Mouse (Mus musculus): ENCODE results near the gene Als2cl. TPM values are rescaled to one million over a fixed set of nuclear protein-coding genes. Genes with fewer than 3 reads are reported as not detected.

Gene Als2cl
- polyA plus RNA-seq, 2 experiments = 1.6 to 7.4 TPM

DNA sequence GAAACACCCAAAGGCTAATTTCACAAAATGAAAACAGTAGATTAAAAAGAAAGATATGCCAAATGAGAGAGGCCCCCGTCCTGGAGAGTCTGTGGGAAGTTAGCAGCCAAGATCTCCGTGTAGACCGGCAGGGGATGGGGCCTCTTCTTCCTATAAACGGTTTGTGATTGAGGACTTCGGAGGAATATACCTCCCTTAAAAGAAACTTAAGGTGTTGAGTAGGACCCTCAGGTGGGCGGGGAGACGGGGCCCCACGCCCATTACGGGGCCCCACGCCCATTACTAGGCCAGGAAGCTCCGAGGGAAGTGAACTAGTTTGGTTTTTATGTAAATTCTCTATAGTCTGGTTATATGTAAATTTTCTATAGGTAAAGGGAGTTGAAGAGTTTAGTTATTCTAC is 66.3 kb downstream of the Als2cl start, which contains the start of gene Tdgf1:
Gene Tdgf1, minus strand, starts transcription at position 233 of the 400 bp plus-strand sequence.
- WGBS = 10% methylated on average over 11 of the region's 11 CpGs
- Histone ChIP-seq H3K27ac (replicated peaks; ENCODE audit: low read depth, low read length) (no peak within 1 kb of the TSS), H3K36me3 (ENCODE audit: control insufficient read depth, insufficient read depth, low read length) (no peaks in the 10 kb centered on the region), H3K4me2 (replicated peaks; ENCODE audit: low read depth, low read length, severe bottlenecking) (peak within 1 kb of the TSS; percentile 4; the same call in 1 of the 2 replicates), H3K4me1 (ENCODE audit: control insufficient read depth, insufficient read depth, low read length) (no peaks in the 10 kb centered on the region), H3K4me3 (replicated peaks; ENCODE audit: low read length) (no peak within 1 kb of the TSS), H3K9me3 (ENCODE audit: control insufficient read depth, low read length) (no peaks in the 10 kb centered on the region), H3K27me3 (ENCODE audit: control insufficient read depth, insufficient read depth, low read length) (peaks cover 40% of the 10 kb centered on the region), H3K9ac (ENCODE audit: low read depth, low read length, severe bottlenecking) (no peak within 1 kb of the TSS)
- no peak for DNase-seq (ENCODE audit: low spot score)
- TF ChIP-seq POLR2A (IDR thresholded peaks at IDR 0.05; ENCODE audit: borderline replicate concordance, extremely low read depth, insufficient read depth, insufficient read length) = no peak
- no peak for ATAC-seq (ENCODE audit: low FRiP score, low read depth)

DNA sequence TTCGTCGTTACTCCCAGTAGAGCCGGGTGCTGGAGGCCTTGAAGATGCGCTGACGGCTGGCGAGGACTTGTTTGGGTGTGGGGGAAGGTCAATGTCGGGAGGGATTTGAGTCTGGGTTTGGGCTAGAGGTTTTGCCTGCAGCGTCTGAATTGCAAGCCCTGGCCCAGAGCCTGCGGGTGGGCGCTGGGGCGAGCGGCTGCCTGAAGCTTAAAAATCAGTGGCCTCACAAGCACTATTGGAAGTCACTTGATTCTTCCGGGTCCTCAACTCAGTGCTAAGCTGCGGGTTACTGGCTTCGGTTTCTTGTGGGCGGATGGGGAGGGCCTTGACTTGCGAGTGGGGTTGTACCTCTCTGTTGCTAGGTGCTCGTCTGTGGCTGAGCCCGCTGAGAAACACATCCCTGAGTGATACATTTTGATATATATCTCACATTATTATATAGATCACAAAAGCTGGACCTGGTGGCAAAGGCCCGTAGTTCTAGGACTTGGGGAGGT is 66.9 kb downstream of the Als2cl start:
- Histone ChIP-seq H3K27ac (replicated peaks; ENCODE audit: low read depth, low read length) (no peak overlapping the region), H3K4me2 (replicated peaks; ENCODE audit: low read depth, low read length, severe bottlenecking) (no peak overlapping the region), H3K9me3 (ENCODE audit: control insufficient read depth, low read length) (no peaks in the 10 kb centered on the region), H3K27me3 (ENCODE audit: control insufficient read depth, insufficient read depth, low read length) (peaks cover 40% of the 10 kb centered on the region), H3K9ac (ENCODE audit: low read depth, low read length, severe bottlenecking) (no peak overlapping the region), H3K36me3 (ENCODE audit: control insufficient read depth, insufficient read depth, low read length) (no peaks in the 10 kb centered on the region), H3K4me3 (replicated peaks; ENCODE audit: low read length) (no peak overlapping the region), H3K4me1 (ENCODE audit: control insufficient read depth, insufficient read depth, low read length) (no peaks in the 10 kb centered on the region)
- WGBS = 15% methylated on average over 20 of the region's 20 CpGs
- ATAC-seq (ENCODE audit: low FRiP score, low read depth) (no peak), DNase-seq (ENCODE audit: low spot score) (no peak)
- TF ChIP-seq POLR2A (IDR thresholded peaks at IDR 0.05; ENCODE audit: borderline replicate concordance, extremely low read depth, insufficient read depth, insufficient read length) = no peak

DNA sequence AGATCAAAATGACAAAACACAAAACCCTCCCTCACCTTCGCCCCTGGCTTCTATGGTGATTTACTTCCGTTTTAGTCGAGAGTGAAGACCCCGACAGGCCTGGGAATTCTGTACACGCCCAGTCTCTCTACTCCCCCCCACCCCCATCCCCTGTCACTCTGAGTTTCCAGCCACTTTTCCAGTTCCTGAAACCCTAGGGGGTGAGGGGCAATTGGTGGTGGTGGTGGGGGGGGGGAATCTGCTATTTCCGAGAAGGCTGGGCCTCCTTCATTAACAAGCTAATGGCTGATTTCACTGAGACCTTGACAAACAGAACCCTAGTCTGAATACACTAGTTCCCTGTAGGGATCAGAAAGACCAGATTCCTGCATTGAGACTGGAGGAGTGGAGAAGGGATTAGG is 67.6 kb downstream of the Als2cl start:
- WGBS = 20% methylated on average over 6 of the region's 6 CpGs

DNA sequence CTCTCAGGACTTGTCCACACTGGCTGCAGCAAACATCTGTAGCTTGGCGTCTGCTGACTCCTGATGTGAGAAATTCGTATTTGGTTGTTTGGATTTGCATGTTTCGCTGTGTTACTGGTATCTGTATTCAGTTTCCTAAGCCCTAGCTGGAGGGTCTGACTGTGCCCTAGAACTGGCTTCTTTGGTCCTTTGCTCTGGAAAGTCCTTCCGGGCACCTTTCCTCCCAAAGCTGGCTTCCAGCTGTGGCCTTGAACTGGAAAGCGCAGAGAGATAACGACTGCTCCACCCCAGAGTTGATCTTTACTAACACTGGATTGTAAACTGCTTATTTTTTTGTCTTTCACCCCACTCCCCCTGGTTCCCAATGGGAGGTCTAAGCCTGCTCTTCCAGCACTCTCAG is 68.2 kb downstream of the Als2cl start:
- TF ChIP-seq POLR2A (IDR thresholded peaks at IDR 0.05; ENCODE audit: borderline replicate concordance, extremely low read depth, insufficient read depth, insufficient read length) = no peak
- Histone ChIP-seq H3K9ac (ENCODE audit: low read depth, low read length, severe bottlenecking) (no peak overlapping the region), H3K4me3 (replicated peaks; ENCODE audit: low read length) (no peak overlapping the region), H3K27me3 (ENCODE audit: control insufficient read depth, insufficient read depth, low read length) (peaks cover 43% of the 10 kb centered on the region), H3K4me1 (ENCODE audit: control insufficient read depth, insufficient read depth, low read length) (no peaks in the 10 kb centered on the region), H3K27ac (replicated peaks; ENCODE audit: low read depth, low read length) (no peak overlapping the region), H3K9me3 (ENCODE audit: control insufficient read depth, low read length) (no peaks in the 10 kb centered on the region), H3K4me2 (replicated peaks; ENCODE audit: low read depth, low read length, severe bottlenecking) (no peak overlapping the region), H3K36me3 (ENCODE audit: control insufficient read depth, insufficient read depth, low read length) (no peaks in the 10 kb centered on the region)
- 34% methylated on average over 6 of the region's 6 CpGs for WGBS
- ATAC-seq (ENCODE audit: low FRiP score, low read depth) = no peak
- no peak for DNase-seq (ENCODE audit: low spot score)

More for the DNA sequence above, 67.6 kb downstream of the Als2cl start:
- Histone ChIP-seq H3K4me3 (replicated peaks; ENCODE audit: low read length) (no peak overlapping the region), H3K9ac (ENCODE audit: low read depth, low read length, severe bottlenecking) (no peak overlapping the region), H3K4me2 (replicated peaks; ENCODE audit: low read depth, low read length, severe bottlenecking) (no peak overlapping the region), H3K36me3 (ENCODE audit: control insufficient read depth, insufficient read depth, low read length) (no peaks in the 10 kb centered on the region), H3K9me3 (ENCODE audit: control insufficient read depth, low read length) (no peaks in the 10 kb centered on the region), H3K27me3 (ENCODE audit: control insufficient read depth, insufficient read depth, low read length) (peaks cover 40% of the 10 kb centered on the region), H3K4me1 (ENCODE audit: control insufficient read depth, insufficient read depth, low read length) (no peaks in the 10 kb centered on the region), H3K27ac (replicated peaks; ENCODE audit: low read depth, low read length) (no peak overlapping the region)
- TF ChIP-seq POLR2A (IDR thresholded peaks at IDR 0.05; ENCODE audit: borderline replicate concordance, extremely low read depth, insufficient read depth, insufficient read length) = no peak
- DNase-seq (ENCODE audit: low spot score) = no peak
- ATAC-seq (ENCODE audit: low FRiP score, low read depth) = no peak

DNA sequence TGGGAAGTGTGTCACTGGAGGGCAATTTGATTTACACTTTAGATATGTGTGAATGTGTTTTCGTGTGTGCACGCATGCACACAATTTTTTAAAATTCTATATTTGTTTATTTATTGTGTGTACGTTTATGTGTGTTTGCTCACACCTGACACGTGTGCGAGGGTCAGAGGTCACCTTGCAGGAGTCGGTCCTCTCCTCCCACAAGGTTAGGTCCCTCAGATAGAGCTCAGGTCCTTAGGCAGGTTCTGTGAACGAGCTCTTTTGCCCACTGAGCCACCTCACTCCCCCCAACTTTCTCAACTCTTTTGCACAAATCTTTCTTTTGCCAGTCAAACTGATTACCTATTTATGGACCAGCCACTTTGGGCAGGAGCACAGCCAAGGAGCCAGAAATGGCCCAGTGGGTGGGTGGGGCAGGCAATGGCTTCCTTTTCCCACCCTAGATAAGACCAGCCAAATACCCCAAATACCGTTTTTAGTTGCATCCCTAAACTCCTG is 69.2 kb downstream of the Als2cl start:
- Histone ChIP-seq H3K36me3 (ENCODE audit: control insufficient read depth, insufficient read depth, low read length) (no peaks in the 10 kb centered on the region), H3K9ac (ENCODE audit: low read depth, low read length, severe bottlenecking) (no peak overlapping the region), H3K27ac (replicated peaks; ENCODE audit: low read depth, low read length) (no peak overlapping the region), H3K4me2 (replicated peaks; ENCODE audit: low read depth, low read length, severe bottlenecking) (no peak overlapping the region), H3K27me3 (ENCODE audit: control insufficient read depth, insufficient read depth, low read length) (peaks cover 45% of the 10 kb centered on the region), H3K9me3 (ENCODE audit: control insufficient read depth, low read length) (no peaks in the 10 kb centered on the region), H3K4me3 (replicated peaks; ENCODE audit: low read length) (no peak overlapping the region), H3K4me1 (ENCODE audit: control insufficient read depth, insufficient read depth, low read length) (no peaks in the 10 kb centered on the region)
- TF ChIP-seq POLR2A (IDR thresholded peaks at IDR 0.05; ENCODE audit: borderline replicate concordance, extremely low read depth, insufficient read depth, insufficient read length) = no peak
- DNase-seq (ENCODE audit: low spot score) (no peak), ATAC-seq (ENCODE audit: low FRiP score, low read depth) (no peak)
- 48% methylated on average over 8 of the region's 8 CpGs for WGBS

All from limb, embryonic 14.5 days (tissue).